Comparison of ENCODE assay signal across 8 mouse cellular contexts in the genomic region with DNA sequence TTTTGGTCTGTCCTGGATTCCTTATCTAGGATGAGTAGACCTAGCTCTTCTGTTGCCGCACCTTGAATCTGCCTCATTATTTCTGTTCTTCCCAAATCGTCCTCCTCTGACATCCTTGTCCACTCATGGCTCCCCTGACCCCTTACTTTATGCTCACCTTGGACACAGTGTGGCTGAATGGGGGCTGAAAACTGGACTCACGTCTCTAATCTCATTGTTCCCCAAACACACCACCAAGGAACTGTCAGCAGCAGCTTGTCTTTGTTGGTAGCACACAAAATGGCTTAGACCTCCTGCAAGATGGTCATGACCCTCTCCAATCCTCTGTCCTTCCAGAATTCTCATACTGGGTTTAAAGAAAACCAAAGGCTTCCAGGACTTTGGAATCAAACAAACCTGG. TPM values are rescaled to one million over a fixed set of nuclear protein-coding genes. Genes with fewer than 3 reads are reported as not detected.
DNase-seq lines count a peak whose midpoint lies in the region; ATAC-seq lines count a peak whose summit lies in the region.

No protein-coding gene starts in this region.

- no peak overlapping the region for H3K4me2 ChIP-seq in heart, embryonic 12.5 days
- H3K4me2 ChIP-seq in embryonic facial prominence, embryonic 12.5 days (replicated peaks): no peak overlapping the region
- H3K4me2 ChIP-seq in hindbrain, embryonic 16.5 days (ENCODE audit: low read length): no peak overlapping the region
- H3K4me2 ChIP-seq in midbrain, embryonic 12.5 days (replicated peaks): no peak overlapping the region

- no peak overlapping the region for H3K9ac ChIP-seq in heart, embryonic 12.5 days
- H3K9ac ChIP-seq in embryonic facial prominence, embryonic 12.5 days: no peak overlapping the region
- H3K9ac ChIP-seq in hindbrain, embryonic 16.5 days (ENCODE audit: low read depth, low read length): no peak overlapping the region
- H3K9ac ChIP-seq in midbrain, embryonic 12.5 days (replicated peaks): no peak overlapping the region

- H3K36me3 ChIP-seq in heart, embryonic 12.5 days: no peaks in the 10 kb centered on the region
- H3K36me3 ChIP-seq in embryonic facial prominence, embryonic 12.5 days: no peaks in the 10 kb centered on the region
- no peaks in the 10 kb centered on the region for H3K36me3 ChIP-seq in hindbrain, embryonic 16.5 days (ENCODE audit: control insufficient read depth, insufficient read depth, low read length)
- H3K36me3 ChIP-seq in midbrain, embryonic 12.5 days: no peaks in the 10 kb centered on the region

- H3K4me1 ChIP-seq in heart, embryonic 12.5 days (replicated peaks): peaks cover 33% of the 10 kb centered on the region
- H3K4me1 ChIP-seq in embryonic facial prominence, embryonic 12.5 days: peaks cover 29% of the 10 kb centered on the region
- peaks cover 23% of the 10 kb centered on the region for H3K4me1 ChIP-seq in hindbrain, embryonic 16.5 days (ENCODE audit: control insufficient read depth, insufficient read depth, low read depth, low read length)
- peaks cover 26% of the 10 kb centered on the region for H3K4me1 ChIP-seq in midbrain, embryonic 12.5 days

- no peak for DNase-seq in heart, adult 9 months (ENCODE audit: low spot score in 2 of 2)
- no peak for DNase-seq in adrenal gland, adult 2 months
- DNase-seq in layer of hippocampus, adult 9-10 months (ENCODE audit: low spot score): no peak
- no peak for DNase-seq in left cerebral cortex, adult 11 months (ENCODE audit: low spot score)

- no peaks in the 10 kb centered on the region for H3K27me3 ChIP-seq in heart, embryonic 12.5 days (replicated peaks)
- H3K27me3 ChIP-seq in embryonic facial prominence, embryonic 12.5 days: no peaks in the 10 kb centered on the region
- H3K27me3 ChIP-seq in hindbrain, embryonic 16.5 days (replicated peaks; ENCODE audit: control insufficient read depth, insufficient read depth, low read length): no peaks in the 10 kb centered on the region
- no peaks in the 10 kb centered on the region for H3K27me3 ChIP-seq in midbrain, embryonic 12.5 days

- no peaks in the 10 kb centered on the region for H3K9me3 ChIP-seq in heart, embryonic 12.5 days (replicated peaks)
- H3K9me3 ChIP-seq in embryonic facial prominence, embryonic 12.5 days: no peaks in the 10 kb centered on the region
- no peaks in the 10 kb centered on the region for H3K9me3 ChIP-seq in hindbrain, embryonic 16.5 days (ENCODE audit: control insufficient read depth, low read length)
- H3K9me3 ChIP-seq in midbrain, embryonic 12.5 days: no peaks in the 10 kb centered on the region

- H3K4me3 ChIP-seq in heart, embryonic 12.5 days: no peak overlapping the region
- H3K4me3 ChIP-seq in embryonic facial prominence, embryonic 12.5 days: no peak overlapping the region
- H3K4me3 ChIP-seq in hindbrain, embryonic 16.5 days (ENCODE audit: low read length): no peak overlapping the region
- no peak overlapping the region for H3K4me3 ChIP-seq in midbrain, embryonic 12.5 days

- ATAC-seq in heart, embryonic 12.5 days (ENCODE audit: insufficient number of reproducible peaks, low FRiP score): no peak
- no peak for ATAC-seq in embryonic facial prominence, embryonic 12.5 days (ENCODE audit: insufficient number of reproducible peaks, insufficient read depth, low FRiP score, low TSS enrichment)
- ATAC-seq in hindbrain, embryonic 16.5 days: no peak
- ATAC-seq in midbrain, embryonic 12.5 days (ENCODE audit: low FRiP score, low read depth): no peak

- 80% methylated on average over 3 of the region's 3 CpGs for WGBS in heart, embryonic 12.5 days
- 85% methylated on average over 3 of the region's 3 CpGs for WGBS in embryonic facial prominence, embryonic 12.5 days
- 75% methylated on average over 3 of the region's 3 CpGs for WGBS in hindbrain, embryonic 16.5 days
- 65% methylated on average over 3 of the region's 3 CpGs for WGBS in midbrain, embryonic 12.5 days

- H3K27ac ChIP-seq in heart, embryonic 12.5 days (ENCODE audit: poor library complexity, severe bottlenecking): peak overlapping the region; percentile 87
- H3K27ac ChIP-seq in embryonic facial prominence, embryonic 12.5 days: peak overlapping the region; percentile 91
- H3K27ac ChIP-seq in hindbrain, embryonic 16.5 days (ENCODE audit: low read depth, low read length): peak overlapping the region; percentile 95
- peak overlapping the region; percentile 98 for H3K27ac ChIP-seq in midbrain, embryonic 12.5 days (replicated peaks)

RNA-seq across cellular contexts. Expression of a gene that starts 7.8 kb away (rescaled TPM):
- polyA plus RNA-seq in heart, embryonic 12.5 days (2016; fragmentation: Nextera tagmentation; extraction: Ambion mirVana): 76.2 and 77.3 TPM in 2 replicates
- 90.0 and 104 TPM in 2 replicates for polyA plus RNA-seq in embryonic facial prominence, embryonic 12.5 days (2016; fragmentation: Nextera tagmentation; extraction: Ambion mirVana)
- polyA plus RNA-seq in hindbrain, embryonic 16.5 days (2015; fragmentation: Nextera tagmentation; extraction: Ambion mirVana): 66.6 and 68.4 TPM in 2 replicates
- 127 and 132 TPM in 2 replicates for polyA plus RNA-seq in midbrain, embryonic 12.5 days (2016; fragmentation: Nextera tagmentation; extraction: Ambion mirVana)
- total RNA-seq in adrenal gland, adult 2 months (2021): 100 to 1,000 TPM; 139 to 156 TPM
- 54.1 and 58.1 TPM in 2 replicates for polyA plus RNA-seq in adrenal gland, adult 2 months (2012; rRNA removed)

RNA-seq across cellular contexts. Expression of a gene that starts 20.2 kb away (rescaled TPM):
- 0.24 and 0.31 TPM in 2 replicates for polyA plus RNA-seq in heart, embryonic 12.5 days (2016; fragmentation: Nextera tagmentation; extraction: Ambion mirVana)
- 0.53 and 0.61 TPM in 2 replicates for polyA plus RNA-seq in embryonic facial prominence, embryonic 12.5 days (2016; fragmentation: Nextera tagmentation; extraction: Ambion mirVana)
- polyA plus RNA-seq in hindbrain, embryonic 16.5 days (2015; fragmentation: Nextera tagmentation; extraction: Ambion mirVana): 0.36 and 0.85 TPM in 2 replicates
- polyA plus RNA-seq in midbrain, embryonic 12.5 days (2016; fragmentation: Nextera tagmentation; extraction: Ambion mirVana): 0.16 and 0.26 TPM in 2 replicates
- total RNA-seq in adrenal gland, adult 2 months (2021): under 1 TPM; 0.61 to 0.83 TPM
- polyA plus RNA-seq in adrenal gland, adult 2 months (2012; rRNA removed): 3.1 and 4.3 TPM in 2 replicates

RNA-seq across cellular contexts. Expression of a gene that starts 38.4 kb away (rescaled TPM):
- 5.1 and 6.9 TPM in 2 replicates for polyA plus RNA-seq in heart, embryonic 12.5 days (2016; fragmentation: Nextera tagmentation; extraction: Ambion mirVana)
- 17.6 and 21.0 TPM in 2 replicates for polyA plus RNA-seq in embryonic facial prominence, embryonic 12.5 days (2016; fragmentation: Nextera tagmentation; extraction: Ambion mirVana)
- polyA plus RNA-seq in hindbrain, embryonic 16.5 days (2015; fragmentation: Nextera tagmentation; extraction: Ambion mirVana): 18.2 and 20.9 TPM in 2 replicates
- polyA plus RNA-seq in midbrain, embryonic 12.5 days (2016; fragmentation: Nextera tagmentation; extraction: Ambion mirVana): 18.0 and 18.9 TPM in 2 replicates
- total RNA-seq in adrenal gland, adult 2 months (2021): 10 to 100 TPM in 1 of 2 experiments, 1 to 10 TPM in 1; 4.4 to 12.2 TPM
- polyA plus RNA-seq in adrenal gland, adult 2 months (2012; rRNA removed): 14.0 and 15.9 TPM in 2 replicates

RNA-seq across cellular contexts. Expression of a gene that starts 43.8 kb away (rescaled TPM):
- 55.0 and 56.2 TPM in 2 replicates for polyA plus RNA-seq in heart, embryonic 12.5 days (2016; fragmentation: Nextera tagmentation; extraction: Ambion mirVana)
- polyA plus RNA-seq in embryonic facial prominence, embryonic 12.5 days (2016; fragmentation: Nextera tagmentation; extraction: Ambion mirVana): 68.0 and 70.1 TPM in 2 replicates
- polyA plus RNA-seq in hindbrain, embryonic 16.5 days (2015; fragmentation: Nextera tagmentation; extraction: Ambion mirVana): 48.6 and 50.7 TPM in 2 replicates
- polyA plus RNA-seq in midbrain, embryonic 12.5 days (2016; fragmentation: Nextera tagmentation; extraction: Ambion mirVana): 54.1 and 56.4 TPM in 2 replicates
- total RNA-seq in adrenal gland, adult 2 months (2021): 10 to 100 TPM; 40.9 to 51.7 TPM
- polyA plus RNA-seq in adrenal gland, adult 2 months (2012; rRNA removed): 8.0 and 12.0 TPM in 2 replicates

RNA-seq across cellular contexts. Expression of a gene that starts 48.4 kb away (rescaled TPM):
- 76.7 and 81.8 TPM in 2 replicates for polyA plus RNA-seq in heart, embryonic 12.5 days (2016; fragmentation: Nextera tagmentation; extraction: Ambion mirVana)
- polyA plus RNA-seq in embryonic facial prominence, embryonic 12.5 days (2016; fragmentation: Nextera tagmentation; extraction: Ambion mirVana): 165 and 176 TPM in 2 replicates
- polyA plus RNA-seq in hindbrain, embryonic 16.5 days (2015; fragmentation: Nextera tagmentation; extraction: Ambion mirVana): 133 and 137 TPM in 2 replicates
- 163 and 171 TPM in 2 replicates for polyA plus RNA-seq in midbrain, embryonic 12.5 days (2016; fragmentation: Nextera tagmentation; extraction: Ambion mirVana)
- total RNA-seq in adrenal gland, adult 2 months (2021): 10 to 100 TPM; 51.0 to 60.6 TPM
- polyA plus RNA-seq in adrenal gland, adult 2 months (2012; rRNA removed): 35.5 and 37.4 TPM in 2 replicates
